Mouse (Mus musculus): ENCODE measurements at regions not wholly inside any gene's neighbourhood (a gene's known extent, or its start where the extent isn't known, plus 50 kb on each side); places are given as distances from the start of the nearest gene placed in this dataset.

DNA sequence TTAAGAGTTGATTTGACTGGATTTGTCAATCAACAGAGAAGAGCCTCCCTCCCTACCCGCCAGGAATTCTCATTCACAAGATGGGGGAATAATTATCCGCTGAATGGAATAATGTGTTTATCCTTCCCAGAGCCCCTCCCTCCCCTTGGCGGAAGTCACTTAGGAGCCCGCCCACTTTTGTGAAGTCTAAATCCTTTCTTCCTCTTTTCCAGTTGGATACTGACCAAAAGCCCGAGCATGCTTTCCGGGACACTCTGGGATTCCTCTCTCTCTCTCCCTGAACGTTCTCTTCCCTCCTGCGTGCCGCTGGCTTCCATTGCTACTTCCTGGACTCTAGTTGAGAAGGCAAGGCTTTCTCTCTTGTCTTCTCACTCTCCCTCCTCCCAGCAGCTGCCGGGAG, 79.9 kb downstream of the Avpr1a start:
- DNase-seq (ENCODE audit: low spot score) (no peak), ATAC-seq (ENCODE audit: insufficient read depth, low read depth) (no peak)
- Histone ChIP-seq H3K9me3 (replicated peaks; ENCODE audit: control insufficient read depth, low read length) (no peaks in the 10 kb centered on the region), H3K36me3 (replicated peaks; ENCODE audit: control insufficient read depth, insufficient read depth, low read length) (no peaks in the 10 kb centered on the region), H3K4me1 (ENCODE audit: control insufficient read depth, insufficient read depth) (no peaks in the 10 kb centered on the region), H3K9ac (replicated peaks; ENCODE audit: low read depth, low read length) (no peak overlapping the region), H3K27ac (ENCODE audit: low read depth) (no peak overlapping the region), H3K4me3 (ENCODE audit: low read depth, low read length) (no peak overlapping the region), H3K4me2 (ENCODE audit: low read depth, low read length) (no peak overlapping the region), H3K27me3 (ENCODE audit: control insufficient read depth, insufficient read depth, low read length) (no peaks in the 10 kb centered on the region)
- TF ChIP-seq CTCF (IDR thresholded peaks at IDR 0.05; ENCODE audit: low read depth) (no peak), EP300 (IDR thresholded peaks at IDR 0.05; ENCODE audit: low read depth) (no peak)
- 75% methylated on average over 10 of the region's 10 CpGs for WGBS

DNA sequence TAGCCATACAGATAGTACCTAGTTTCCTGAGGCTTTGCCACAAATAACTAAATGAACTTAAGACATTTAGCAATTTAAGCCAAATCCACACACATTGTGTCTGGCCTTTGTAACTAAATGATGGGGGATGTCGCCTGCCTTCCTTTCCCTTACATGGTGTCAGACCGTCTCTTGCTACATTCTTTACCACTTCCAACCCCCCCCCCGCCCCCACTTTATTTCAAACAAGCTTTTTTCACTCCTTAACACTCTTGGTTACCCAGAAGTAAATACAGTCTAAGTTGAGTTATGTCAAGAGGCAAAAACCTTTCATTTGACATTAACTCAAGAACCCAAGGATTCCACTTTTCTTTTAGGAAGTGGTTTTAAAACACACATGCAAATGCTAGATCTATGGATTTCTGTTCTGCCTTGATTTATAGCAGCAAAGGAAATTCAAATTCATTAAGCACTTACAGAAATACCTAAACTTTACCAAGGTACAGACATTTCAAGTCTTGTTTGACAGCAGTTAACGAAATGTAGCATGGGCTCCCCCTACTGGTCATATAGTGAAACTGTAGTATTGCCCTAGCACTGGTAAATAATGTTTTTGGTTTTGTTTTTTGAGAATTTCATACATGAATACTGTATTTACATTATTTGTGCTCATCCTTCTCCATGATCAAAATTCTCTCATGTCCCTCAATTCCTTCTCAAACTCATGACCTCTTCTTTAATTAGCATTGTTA, 80.8 kb downstream of the Avpr1a start:
- Histone ChIP-seq H3K4me1 (ENCODE audit: control insufficient read depth, insufficient read depth) (no peaks in the 10 kb centered on the region), H3K4me3 (ENCODE audit: low read depth, low read length) (no peak overlapping the region), H3K4me2 (ENCODE audit: low read depth, low read length) (no peak overlapping the region), H3K9me3 (replicated peaks; ENCODE audit: control insufficient read depth, low read length) (no peaks in the 10 kb centered on the region), H3K9ac (replicated peaks; ENCODE audit: low read depth, low read length) (no peak overlapping the region), H3K27ac (ENCODE audit: low read depth) (no peak overlapping the region), H3K27me3 (ENCODE audit: control insufficient read depth, insufficient read depth, low read length) (no peaks in the 10 kb centered on the region), H3K36me3 (replicated peaks; ENCODE audit: control insufficient read depth, insufficient read depth, low read length) (no peaks in the 10 kb centered on the region)
- 39% methylated on average over 4 of the region's 4 CpGs for WGBS
- ATAC-seq (ENCODE audit: insufficient read depth, low read depth) (no peak), DNase-seq (ENCODE audit: low spot score) (peak; percentile 58)
- TF ChIP-seq CTCF (IDR thresholded peaks at IDR 0.05; ENCODE audit: low read depth) (peak; percentile 84), EP300 (IDR thresholded peaks at IDR 0.05; ENCODE audit: low read depth) (no peak)

DNA sequence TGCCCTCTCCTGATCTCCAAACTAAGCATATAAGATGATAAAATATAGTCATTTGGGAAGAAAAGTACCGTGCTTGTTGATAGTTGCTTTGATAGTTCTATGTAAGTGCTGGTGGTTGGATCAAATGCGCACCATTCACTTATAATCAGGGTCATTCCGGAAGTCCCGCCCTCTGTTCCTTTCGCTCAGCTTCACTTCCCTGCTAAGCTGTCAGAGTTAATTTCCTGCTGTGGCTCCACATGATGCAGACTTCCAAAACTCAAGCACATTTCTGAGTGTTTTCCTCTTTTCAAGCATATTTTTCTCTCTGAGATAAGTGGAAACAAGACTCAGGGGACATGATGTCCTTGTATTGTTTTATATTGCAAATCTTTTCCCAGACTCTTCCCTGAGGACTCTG, 86.4 kb downstream of the Avpr1a start:
- ATAC-seq (ENCODE audit: insufficient read depth, low read depth), result no peak
- H3K9ac ChIP-seq (replicated peaks; ENCODE audit: low read depth, low read length), result no peak overlapping the region
- DNase-seq (ENCODE audit: low spot score), result no peak

DNA sequence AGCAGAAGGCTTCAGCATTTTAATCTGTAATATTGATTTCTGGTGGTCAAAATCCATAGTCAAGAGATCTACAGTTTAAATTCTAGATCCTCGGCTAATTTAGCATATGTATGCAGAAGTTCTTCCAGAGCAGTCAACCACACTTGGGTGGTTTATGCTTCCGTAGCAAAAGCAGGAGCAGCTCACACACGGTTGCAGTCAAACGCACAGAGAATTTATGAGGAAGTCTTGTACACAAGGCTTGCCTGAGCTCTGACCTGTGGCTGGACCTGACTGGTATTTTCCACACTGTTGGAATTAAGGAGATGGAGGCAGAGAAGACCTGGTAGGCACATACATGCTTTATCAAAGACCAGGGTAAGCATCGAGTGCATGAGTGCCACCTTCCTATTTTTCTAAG, 86.8 kb downstream of the Avpr1a start:
- TF ChIP-seq EP300 (IDR thresholded peaks at IDR 0.05; ENCODE audit: low read depth) (no peak), CTCF (IDR thresholded peaks at IDR 0.05; ENCODE audit: low read depth) (no peak)
- Histone ChIP-seq H3K4me3 (ENCODE audit: low read depth, low read length) (no peak overlapping the region), H3K9me3 (replicated peaks; ENCODE audit: control insufficient read depth, low read length) (no peaks in the 10 kb centered on the region), H3K4me2 (ENCODE audit: low read depth, low read length) (no peak overlapping the region), H3K9ac (replicated peaks; ENCODE audit: low read depth, low read length) (no peak overlapping the region), H3K36me3 (replicated peaks; ENCODE audit: control insufficient read depth, insufficient read depth, low read length) (no peaks in the 10 kb centered on the region), H3K27me3 (ENCODE audit: control insufficient read depth, insufficient read depth, low read length) (no peaks in the 10 kb centered on the region), H3K4me1 (ENCODE audit: control insufficient read depth, insufficient read depth) (no peaks in the 10 kb centered on the region), H3K27ac (ENCODE audit: low read depth) (no peak overlapping the region)
- WGBS, result 73% methylated on average over 5 of the region's 5 CpGs
- DNase-seq (ENCODE audit: low spot score) (no peak), ATAC-seq (ENCODE audit: insufficient read depth, low read depth) (no peak)

More for the DNA sequence above, 86.4 kb downstream of the Avpr1a start:
- no peaks in the 10 kb centered on the region for H3K36me3 ChIP-seq (replicated peaks; ENCODE audit: control insufficient read depth, insufficient read depth, low read length)
- H3K27ac ChIP-seq (ENCODE audit: low read depth), result no peak overlapping the region
- no peaks in the 10 kb centered on the region for H3K4me1 ChIP-seq (ENCODE audit: control insufficient read depth, insufficient read depth)
- no peaks in the 10 kb centered on the region for H3K27me3 ChIP-seq (ENCODE audit: control insufficient read depth, insufficient read depth, low read length)
- TF ChIP-seq EP300 (IDR thresholded peaks at IDR 0.05; ENCODE audit: low read depth), result no peak
- no peaks in the 10 kb centered on the region for H3K9me3 ChIP-seq (replicated peaks; ENCODE audit: control insufficient read depth, low read length)
- H3K4me3 ChIP-seq (ENCODE audit: low read depth, low read length), result no peak overlapping the region
- 74% methylated on average over 5 of the region's 5 CpGs for WGBS
- no peak overlapping the region for H3K4me2 ChIP-seq (ENCODE audit: low read depth, low read length)

DNA sequence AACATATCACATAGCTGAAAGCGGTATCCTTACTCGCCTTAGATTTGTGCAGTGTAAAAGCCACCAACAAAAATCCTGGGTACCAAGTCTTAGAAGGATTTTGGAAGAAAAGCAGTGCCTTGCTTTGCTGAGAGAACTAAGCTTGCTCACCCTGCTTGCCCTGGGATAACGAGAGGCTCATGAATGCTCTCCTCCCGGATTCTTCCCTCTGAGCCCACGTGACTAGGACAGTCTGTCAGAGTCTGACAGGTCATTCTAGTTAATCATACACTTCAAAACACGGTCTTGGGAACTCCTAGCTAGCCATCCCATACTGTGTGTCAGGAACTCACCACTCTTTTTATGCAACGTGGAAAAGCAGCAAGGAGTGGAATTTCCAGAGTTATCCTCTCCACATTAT, 91.4 kb downstream of the Avpr1a start:
- H3K4me2 ChIP-seq (ENCODE audit: low read depth, low read length), result no peak overlapping the region
- ATAC-seq (ENCODE audit: insufficient read depth, low read depth), result no peak

DNA sequence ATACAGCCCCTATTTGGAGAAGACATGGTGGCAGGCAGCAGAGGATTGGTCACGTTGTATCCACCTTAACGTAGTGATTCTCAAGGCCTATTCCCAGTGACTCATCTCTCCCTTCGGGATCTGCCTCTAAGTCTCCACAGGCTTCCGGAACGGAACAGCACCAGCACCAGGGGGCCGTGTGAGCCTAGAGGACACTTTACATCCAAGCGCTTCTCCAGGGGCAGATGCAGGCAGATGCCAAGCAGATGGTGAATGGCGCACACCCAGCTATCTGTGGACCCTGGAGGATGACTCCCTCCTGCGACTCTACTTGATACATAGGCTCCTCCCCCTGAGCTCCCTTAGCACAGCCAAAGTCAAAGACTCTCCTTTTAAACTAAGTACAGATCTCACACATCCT, 94.3 kb downstream of the Avpr1a start:
- WGBS, result 51% methylated on average over 9 of the region's 9 CpGs
- no peak for DNase-seq (ENCODE audit: low spot score)
- Histone ChIP-seq H3K9ac (replicated peaks; ENCODE audit: low read depth, low read length) (no peak overlapping the region), H3K9me3 (replicated peaks; ENCODE audit: control insufficient read depth, low read length) (no peaks in the 10 kb centered on the region), H3K4me1 (ENCODE audit: control insufficient read depth, insufficient read depth) (0 out of 2 replicates have a peak, but pooled peaks cover 3% of the 10 kb centered on the region), H3K36me3 (replicated peaks; ENCODE audit: control insufficient read depth, insufficient read depth, low read length) (no peaks in the 10 kb centered on the region), H3K27ac (ENCODE audit: low read depth) (no peak overlapping the region), H3K27me3 (ENCODE audit: control insufficient read depth, insufficient read depth, low read length) (no peaks in the 10 kb centered on the region), H3K4me3 (ENCODE audit: low read depth, low read length) (no peak overlapping the region), H3K4me2 (ENCODE audit: low read depth, low read length) (no peak overlapping the region)
- no peak for TF ChIP-seq EP300 (IDR thresholded peaks at IDR 0.05; ENCODE audit: low read depth)
- TF ChIP-seq CTCF (IDR thresholded peaks at IDR 0.05; ENCODE audit: low read depth), result no peak
- no peak for ATAC-seq (ENCODE audit: insufficient read depth, low read depth)

More for the DNA sequence above, 91.4 kb downstream of the Avpr1a start:
- no peaks in the 10 kb centered on the region for H3K27me3 ChIP-seq (ENCODE audit: control insufficient read depth, insufficient read depth, low read length)
- 0 out of 2 replicates have a peak, but pooled peaks cover 3% of the 10 kb centered on the region for H3K4me1 ChIP-seq (ENCODE audit: control insufficient read depth, insufficient read depth)
- no peak overlapping the region for H3K9ac ChIP-seq (replicated peaks; ENCODE audit: low read depth, low read length)
- no peak overlapping the region for H3K27ac ChIP-seq (ENCODE audit: low read depth)
- TF ChIP-seq EP300 (IDR thresholded peaks at IDR 0.05; ENCODE audit: low read depth) (no peak), CTCF (IDR thresholded peaks at IDR 0.05; ENCODE audit: low read depth) (no peak)
- no peak for DNase-seq (ENCODE audit: low spot score)
- H3K36me3 ChIP-seq (replicated peaks; ENCODE audit: control insufficient read depth, insufficient read depth, low read length), result no peaks in the 10 kb centered on the region
- H3K9me3 ChIP-seq (replicated peaks; ENCODE audit: control insufficient read depth, low read length), result no peaks in the 10 kb centered on the region
- WGBS, result 38% methylated on average over 7 of the region's 7 CpGs
- no peak overlapping the region for H3K4me3 ChIP-seq (ENCODE audit: low read depth, low read length)

All from heart, postnatal 0 days (tissue).